Mouse (Mus musculus) yolk sac, embryonic 10.5 days (tissue): ENCODE data around the gene Cltc.

Experiments used
- DNase-seq: peaks from one replicate; pipeline ENCODE4 v3.0.0-alpha.2; 2017; ENCODE audit warnings: low spot score

Cltc gene

DNA sequence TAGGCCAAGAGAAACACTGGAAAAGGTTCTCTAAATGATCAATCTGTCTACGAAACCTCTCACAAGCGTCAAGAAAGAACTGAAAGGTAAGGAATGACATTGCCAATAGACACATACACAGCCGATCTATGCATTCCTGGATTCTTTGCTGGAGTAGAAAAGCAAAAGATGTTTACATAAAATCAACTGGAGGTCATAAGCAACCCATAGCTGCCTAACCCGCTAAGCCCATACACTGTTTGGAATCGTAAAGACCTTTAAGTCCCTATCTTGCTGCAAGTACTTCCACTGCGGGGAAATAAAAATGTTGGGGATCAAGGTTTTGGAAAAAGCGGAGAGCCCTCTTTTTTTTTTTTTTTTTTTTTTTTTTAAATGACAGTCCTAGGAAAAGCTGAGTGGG lies 74.5 kb downstream of the Cltc start:
- no peak for DNase-seq

GRCm38 (mm10) chr11:86681423-86681822 lies 75.9 kb downstream of the Cltc start:
- no peak for DNase-seq

DNA sequence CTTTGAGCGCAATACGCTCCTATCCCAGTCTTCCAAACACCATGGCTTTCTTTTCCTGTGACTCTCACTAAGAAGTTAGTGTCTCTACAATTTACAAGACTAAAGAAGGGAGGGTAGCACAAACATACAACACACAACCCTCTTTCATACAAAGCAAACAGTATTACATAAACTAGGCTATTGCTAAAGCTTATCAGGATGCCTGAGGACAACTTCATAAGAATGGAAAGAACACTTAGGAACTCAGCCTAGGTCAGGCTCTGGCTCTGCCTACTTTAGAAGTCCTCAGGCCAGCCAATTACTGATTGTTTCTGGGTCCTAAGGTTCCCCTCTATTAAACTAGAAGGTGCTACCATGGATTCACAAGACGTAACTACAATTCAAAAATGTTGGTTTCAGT lies 76.6 kb downstream of the Cltc start:
- DNase-seq, result no peak

- DNase-seq, result peak; percentile 70
Observed at GRCm38 (mm10) chr11:86678957-86679356, 78.4 kb downstream of the Cltc start.

GRCm38 (mm10) chr11:86675520-86675919 lies 81.8 kb downstream of the Cltc start:
- DNase-seq, result no peak

GRCm38 (mm10) chr11:86672772-86673171 lies 84.6 kb downstream of the Cltc start:
- DNase-seq, result no peak

GRCm38 (mm10) chr11:86671041-86671675 lies 86.2 kb downstream of the Cltc start:
- no peak for DNase-seq

DNA sequence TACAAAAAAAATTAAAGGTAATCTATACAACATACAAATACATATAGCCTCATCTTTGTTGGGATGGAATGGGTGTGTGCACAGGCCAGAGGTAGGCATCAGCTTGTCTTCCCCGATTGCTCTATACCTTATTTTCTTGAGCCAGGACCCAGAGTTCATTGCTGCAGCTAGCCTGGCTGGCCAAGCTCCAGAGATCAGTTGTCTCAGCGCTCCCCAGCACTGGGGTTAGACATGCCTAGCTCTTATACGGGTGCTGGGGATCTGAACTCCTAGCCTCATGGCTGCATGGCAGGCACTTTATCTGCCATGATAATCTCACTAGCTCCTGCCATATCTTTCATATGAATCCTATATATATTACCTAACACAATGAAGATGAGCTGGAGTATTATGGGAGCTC lies 89.2 kb downstream of the Cltc start:
- no peak for DNase-seq

DNA sequence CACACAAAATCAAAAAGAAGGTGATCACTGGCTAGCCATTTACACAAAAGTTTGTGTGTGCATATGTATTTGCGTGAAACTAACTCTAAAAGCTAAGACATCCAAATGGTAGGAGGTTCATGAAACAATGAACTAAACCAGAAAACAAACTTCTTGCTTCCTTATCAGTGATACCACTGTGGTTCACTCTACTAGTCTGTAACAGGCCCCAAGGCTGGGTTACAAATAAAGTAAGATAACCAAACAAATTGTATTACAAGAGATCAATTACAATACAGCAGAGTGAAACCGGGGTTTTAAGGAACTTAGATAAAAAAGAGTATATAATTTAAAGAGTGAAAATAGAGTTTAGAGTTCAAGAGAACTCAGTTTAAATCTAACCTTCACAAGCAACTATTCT lies 89.8 kb downstream of the Cltc start:
- no peak for DNase-seq

DNA sequence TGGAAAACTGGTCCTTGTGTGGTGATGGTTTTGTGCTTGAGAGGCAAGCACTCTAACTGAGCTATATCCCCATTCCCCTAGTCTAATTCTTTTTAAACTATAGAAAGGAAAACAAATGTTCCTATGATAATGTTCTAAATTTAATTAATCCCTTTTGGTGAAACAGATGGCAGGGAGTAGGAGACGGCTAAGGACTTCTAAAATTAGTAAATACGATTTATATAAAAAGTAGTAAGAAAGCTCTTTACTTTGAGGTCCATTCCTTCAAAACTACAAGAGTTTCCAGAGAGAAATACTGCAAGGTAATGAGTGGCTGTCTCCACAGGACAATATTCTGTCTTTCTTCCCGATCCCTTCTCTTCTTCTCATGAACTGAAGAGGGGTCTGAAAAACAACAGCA lies 93.0 kb downstream of the Cltc start:
- no peak for DNase-seq

- DNase-seq, result no peak
Observed at GRCm38 (mm10) chr11:86663977-86664376, 93.4 kb downstream of the Cltc start.

- DNase-seq, result no peak
Observed at GRCm38 (mm10) chr11:86662986-86663895, 94.1 kb downstream of the Cltc start.

GRCm38 (mm10) chr11:86657863-86658262 lies 99.5 kb downstream of the Cltc start:
- no peak for DNase-seq

DNA sequence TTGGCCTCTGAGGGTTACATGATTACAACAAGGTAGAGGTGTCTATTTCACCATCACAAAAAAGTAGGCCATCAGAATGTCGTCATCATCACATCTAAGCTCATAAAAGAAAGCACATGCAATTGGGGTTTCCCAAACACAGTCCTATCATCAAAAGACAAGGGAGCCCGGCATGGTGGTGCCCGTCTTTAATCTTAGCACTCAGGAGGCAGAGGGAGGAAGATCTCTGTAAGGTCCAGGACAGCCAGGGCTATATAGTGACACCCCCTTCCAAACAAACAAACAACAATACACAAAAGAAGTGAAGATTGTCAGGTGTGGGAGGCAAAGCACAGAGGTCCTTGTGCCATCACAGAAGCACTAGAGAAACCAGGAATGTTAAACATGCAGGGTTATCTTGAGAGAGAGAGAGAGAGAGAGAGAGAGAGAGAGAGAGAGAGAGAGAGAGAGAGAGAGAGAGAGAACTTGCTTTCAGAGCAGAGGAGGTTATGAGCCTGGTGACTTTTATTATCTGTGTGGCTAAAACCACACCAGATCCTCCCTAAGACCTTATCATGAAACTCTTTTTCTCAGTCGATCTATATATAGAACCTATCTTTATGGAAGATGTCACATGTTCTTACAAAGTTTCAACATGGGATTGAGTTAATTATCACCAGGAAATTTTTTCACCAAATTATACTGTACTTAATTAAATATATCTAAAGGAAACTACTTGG lies 100.4 kb downstream of the Cltc start:
- no peak for DNase-seq

GRCm38 (mm10) chr11:86655671-86656070 lies 101.7 kb downstream of the Cltc start:
- DNase-seq, result no peak

DNA sequence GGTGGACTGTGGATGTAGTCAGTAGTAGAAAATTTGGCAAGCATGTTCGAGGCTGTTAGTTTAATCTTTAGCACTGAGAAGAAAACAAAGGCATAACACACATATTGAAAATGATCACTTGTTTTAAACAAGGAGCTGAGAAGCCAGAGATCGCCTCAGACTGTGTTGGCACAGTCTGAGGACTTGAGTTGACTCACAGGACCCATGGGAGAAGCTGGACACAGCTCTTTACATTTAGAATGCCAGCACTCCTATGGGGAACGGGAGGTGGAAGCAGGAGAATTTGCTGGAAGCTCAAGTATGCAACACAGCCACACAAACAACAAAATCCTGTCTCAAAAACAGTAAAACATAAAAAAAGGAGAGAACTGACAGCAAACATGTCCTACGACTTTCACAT lies 103.3 kb downstream of the Cltc start:
- DNase-seq, result no peak

GRCm38 (mm10) chr11:86653446-86653845 lies 103.9 kb downstream of the Cltc start:
- peak; percentile 34 for DNase-seq

- no peak for DNase-seq
Observed at GRCm38 (mm10) chr11:86652578-86652979, 104.8 kb downstream of the Cltc start.

- no peak for DNase-seq
Observed at GRCm38 (mm10) chr11:86650676-86651075, 106.7 kb downstream of the Cltc start.

DNA sequence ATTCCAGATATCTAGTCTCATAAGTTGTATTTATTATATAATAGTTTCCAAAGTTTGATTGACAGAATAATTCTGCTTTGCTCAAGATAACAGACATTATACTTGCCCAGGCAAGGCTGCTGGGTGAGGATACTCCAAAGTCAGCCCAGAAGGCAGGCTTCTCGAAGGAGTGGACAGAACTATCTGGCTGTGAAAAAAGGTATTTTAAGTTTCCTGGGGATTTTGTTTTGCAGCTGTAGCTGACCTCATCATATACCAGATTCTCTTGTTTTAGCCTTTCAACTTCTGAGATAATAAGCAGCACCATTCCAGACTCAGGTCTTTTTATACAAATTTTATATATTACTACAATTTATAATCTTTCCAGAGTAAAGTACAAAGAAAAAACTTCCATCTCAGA lies 107.8 kb downstream of the Cltc start:
- no peak for DNase-seq

GRCm38 (mm10) chr11:86647706-86648447 lies 109.5 kb downstream of the Cltc start:
- no peak for DNase-seq

DNA sequence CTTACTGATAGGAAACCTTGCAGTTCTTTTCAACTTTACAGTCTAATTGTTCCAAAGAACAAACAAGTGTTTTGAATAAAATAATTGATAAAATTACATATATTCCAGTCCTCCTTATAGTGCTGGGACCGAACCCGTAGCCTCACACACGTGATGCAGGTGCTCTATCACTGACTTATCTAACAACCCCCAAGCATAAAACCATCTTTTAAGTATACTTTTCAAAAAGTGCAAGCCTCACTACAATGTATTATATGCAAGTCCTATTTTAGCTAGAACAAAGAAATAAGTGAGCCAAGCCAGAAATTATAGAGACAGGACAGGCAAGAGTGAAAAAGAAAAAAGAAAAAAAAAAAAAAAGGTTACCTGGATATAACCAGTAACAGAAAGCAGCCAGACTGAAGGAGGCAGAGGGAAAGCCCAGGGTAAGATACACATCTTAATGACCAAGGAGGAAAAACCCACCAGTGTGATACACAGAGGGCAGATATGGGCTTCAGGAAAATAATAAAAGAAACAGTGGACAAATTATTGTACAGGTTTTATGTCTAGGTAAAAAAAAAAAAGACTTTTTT lies 110.4 kb downstream of the Cltc start:
- no peak for DNase-seq
